Mouse (Mus musculus) midbrain, embryonic 11.5 days (tissue): ENCODE results near the gene Fam47c. TPM values are rescaled to one million over a fixed set of nuclear protein-coding genes. Genes with fewer than 3 reads are reported as not detected.

Source experiments
- ATAC-seq: fragments of 200-750 bp; cut with Nextera tagmentation; 2 replicates; pipeline ENCODE4 v1.8.0; 2017; ENCODE audit warnings: moderate TSS enrichment, moderate library complexity; ENCODE audit not compliant: low FRiP score
- DNase-seq: peaks from one replicate; pipeline ENCODE4 v3.0.0; 2015; ENCODE audit warnings: low spot score; ENCODE audit errors: missing footprints
- H3K27ac ChIP-seq: fragments of 300-500 bp; sonication (generic); 2 replicates; pipeline ENCODE4 v1.5.1; 2014; ENCODE audit warnings: low read depth, low read length
- H3K27me3 ChIP-seq: fragments of 300-500 bp; sonication (generic); 2 replicates; pipeline ENCODE4 v1.6.1; 2014; ENCODE audit warnings: mild to moderate bottlenecking, low read length, moderate library complexity, mixed read lengths; ENCODE audit not compliant: control insufficient read depth, insufficient read depth
- H3K36me3 ChIP-seq: fragments of 300-500 bp; sonication (generic); 2 replicates; pipeline ENCODE4 v1.6.1; 2014; ENCODE audit warnings: mild to moderate bottlenecking, low read length, moderate library complexity, mixed read lengths; ENCODE audit not compliant: control insufficient read depth, insufficient read depth
- H3K4me1 ChIP-seq: fragments of 300-500 bp; sonication (generic); 2 replicates; pipeline ENCODE4 v1.6.1; 2014; ENCODE audit warnings: low read length; ENCODE audit not compliant: control insufficient read depth, insufficient read depth
- H3K4me2 ChIP-seq: fragments of 300-500 bp; sonication (generic); 2 replicates; pipeline ENCODE4 v1.6.1; 2014; ENCODE audit warnings: mild to moderate bottlenecking, moderate library complexity
- H3K4me3 ChIP-seq: fragments of 300-500 bp; sonication (generic); 2 replicates; pipeline ENCODE4 v1.5.1; 2014; ENCODE audit warnings: low read depth, low read length
- H3K9ac ChIP-seq: fragments of 300-500 bp; sonication (generic); 2 replicates; pipeline ENCODE4 v1.6.1; 2014; ENCODE audit warnings: low read length
- H3K9me3 ChIP-seq: fragments of 300-500 bp; sonication (generic); 2 replicates; pipeline ENCODE4 v1.6.1; 2016; ENCODE audit warnings: low read length; ENCODE audit not compliant: control insufficient read depth
- WGBS: fragments of 180-500 bp; shearing (Covaris S2); extraction: QIAGEN DNeasy Blood & Tissue Kit; methylation state at CpG from one replicate; pipeline ENCODE4 v1.1.7; 2014; 5-methylcytosine and 5-hydroxymethylcytosine counted together
- polyA plus RNA-seq: library from polyadenylated mRNA; unstranded; fragments of >200 nt; fragmentation: Nextera tagmentation; extraction: Ambion mirVana; gene quantifications from 2 replicates; pipeline ENCODE4 v1.2.1, GENCODE M21; 2014

Fam47c gene
- polyA plus RNA-seq, result not detected in 2 replicates

- H3K36me3 ChIP-seq, result no peaks in the 10 kb centered on the region
- WGBS, result 94% methylated on average over 3 of the region's 3 CpGs
- no peak within 1 kb of the TSS for H3K4me2 ChIP-seq
- H3K9ac ChIP-seq, result no peak within 1 kb of the TSS
- DNase-seq, result no peak
- ATAC-seq, result no peak
- no peaks in the 10 kb centered on the region for H3K4me1 ChIP-seq
- no peaks in the 10 kb centered on the region; the same call in 1 of the 2 replicates for H3K9me3 ChIP-seq
- no peak within 1 kb of the TSS for H3K4me3 ChIP-seq
- H3K27ac ChIP-seq, result no peak within 1 kb of the TSS
- H3K27me3 ChIP-seq, result no peaks in the 10 kb centered on the region
Observed at GRCm38 (mm10) chrX:78737463-78737862, at the start of gene Fam47c. Gene Fam47c, plus strand, starts transcription at chrX:78737763.

- Histone ChIP-seq H3K4me2 (no peak overlapping the region), H3K4me1 (no peaks in the 10 kb centered on the region), H3K27ac (no peak overlapping the region), H3K9me3 (no peaks in the 10 kb centered on the region), H3K9ac (no peak overlapping the region), H3K36me3 (no peaks in the 10 kb centered on the region), H3K4me3 (no peak overlapping the region), H3K27me3 (no peaks in the 10 kb centered on the region)
- 76% methylated on average over 2 of the region's 2 CpGs for whole genome bisulfite sequencing
- ATAC-seq (no peak), DNase-seq (no peak)
Observed at GRCm38 (mm10) chrX:78769408-78769807, 31.8 kb downstream of the Fam47c start.

GRCm38 (mm10) chrX:78777078-78777477 lies 39.5 kb downstream of the Fam47c start:
- no peak overlapping the region for H3K9ac ChIP-seq
- no peaks in the 10 kb centered on the region for H3K9me3 ChIP-seq
- no peak overlapping the region for H3K4me2 ChIP-seq
- H3K27me3 ChIP-seq, result no peaks in the 10 kb centered on the region
- WGBS, result 79% methylated on average over 2 of the region's 2 CpGs
- H3K36me3 ChIP-seq, result no peaks in the 10 kb centered on the region
- no peak for ATAC-seq
- no peak overlapping the region for H3K27ac ChIP-seq
- no peak for DNase-seq
- no peaks in the 10 kb centered on the region for H3K4me1 ChIP-seq
- no peak overlapping the region for H3K4me3 ChIP-seq

Other genes with a start within 250 kb of the Fam47c start
- gene Prrg1, start 153.9 kb upstream of the Fam47c start, polyA plus RNA-seq, result 7.3 and 7.4 TPM in 2 replicates